Mouse (Mus musculus): Measurements from ENCODE around the gene Nat14. TPM values are rescaled to one million over a fixed set of nuclear protein-coding genes. Genes with fewer than 3 reads are reported as not detected.

The Nat14 gene
- total and polyA plus RNA-seq, 2 experiments from 2014 or later, result 45.5 to 54.3 TPM

DNA sequence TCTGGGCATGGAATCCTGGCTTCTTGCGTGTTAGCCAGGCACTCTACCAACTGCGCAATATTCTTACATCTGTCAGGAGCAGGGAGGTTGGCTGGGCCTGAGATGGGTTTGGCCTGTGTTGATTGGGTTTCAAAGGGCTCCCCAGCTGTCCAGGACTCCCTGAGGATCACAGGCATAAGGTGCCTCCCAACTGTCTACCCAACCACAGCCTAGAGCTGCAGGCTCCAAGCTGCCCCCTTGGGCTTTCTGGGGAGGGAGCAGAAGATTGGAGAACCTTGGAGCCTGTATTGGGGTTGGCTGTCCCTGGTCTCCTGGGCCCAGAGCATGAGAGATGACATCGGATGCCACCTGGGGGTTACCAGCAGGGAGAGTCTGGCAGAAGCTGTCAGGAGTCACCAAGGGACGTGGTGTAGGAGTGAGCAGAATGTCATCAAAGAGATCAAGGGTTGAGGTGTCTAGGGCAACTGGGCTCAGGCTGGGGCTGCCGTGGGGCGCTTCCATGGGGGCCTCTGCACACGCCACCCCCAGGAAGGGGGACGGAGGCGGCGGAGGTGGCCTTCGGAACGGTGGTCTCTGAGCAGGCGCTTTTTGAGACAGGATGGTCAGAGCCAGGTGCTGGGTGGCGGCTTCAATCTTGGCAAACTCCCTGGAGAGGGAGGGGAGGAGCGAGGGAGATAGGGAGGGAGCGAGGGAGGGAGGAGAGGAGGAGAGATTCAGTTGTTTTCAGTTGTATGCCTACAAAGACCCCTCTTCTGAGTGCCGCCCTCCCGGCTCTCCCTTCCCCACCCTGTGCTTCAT, 22.8 kb upstream of the Nat14 start:
- ATAC-seq, result peak; percentile 59
- Histone ChIP-seq H3K9me3 (ENCODE audit: low read length) (no peaks in the 10 kb centered on the region), H3K4me3 (ENCODE audit: low read depth, low read length) (peak overlapping the region; percentile 31), H3K4me1 (ENCODE audit: insufficient read depth) (peaks cover 11% of the 10 kb centered on the region; the same call in 1 of the 2 replicates), H3K4me2 (ENCODE audit: low read depth) (peak overlapping the region; percentile 52), H3K36me3 (ENCODE audit: insufficient read depth) (no peaks in the 10 kb centered on the region), H3K27me3 (ENCODE audit: insufficient read depth, low read length) (no peaks in the 10 kb centered on the region), H3K9ac (peak overlapping the region; percentile 50), H3K27ac (ENCODE audit: low read depth, low read length) (0 out of 2 replicates have a peak overlapping the region, but pooled peaks have one; percentile 48)
- 21% methylated on average over 16 of the region's 18 CpGs for WGBS
- DNase-seq, result peak; percentile 25
- no peak for TF ChIP-seq CTCF (IDR thresholded peaks at IDR 0.05; ENCODE audit: low read depth)

DNA sequence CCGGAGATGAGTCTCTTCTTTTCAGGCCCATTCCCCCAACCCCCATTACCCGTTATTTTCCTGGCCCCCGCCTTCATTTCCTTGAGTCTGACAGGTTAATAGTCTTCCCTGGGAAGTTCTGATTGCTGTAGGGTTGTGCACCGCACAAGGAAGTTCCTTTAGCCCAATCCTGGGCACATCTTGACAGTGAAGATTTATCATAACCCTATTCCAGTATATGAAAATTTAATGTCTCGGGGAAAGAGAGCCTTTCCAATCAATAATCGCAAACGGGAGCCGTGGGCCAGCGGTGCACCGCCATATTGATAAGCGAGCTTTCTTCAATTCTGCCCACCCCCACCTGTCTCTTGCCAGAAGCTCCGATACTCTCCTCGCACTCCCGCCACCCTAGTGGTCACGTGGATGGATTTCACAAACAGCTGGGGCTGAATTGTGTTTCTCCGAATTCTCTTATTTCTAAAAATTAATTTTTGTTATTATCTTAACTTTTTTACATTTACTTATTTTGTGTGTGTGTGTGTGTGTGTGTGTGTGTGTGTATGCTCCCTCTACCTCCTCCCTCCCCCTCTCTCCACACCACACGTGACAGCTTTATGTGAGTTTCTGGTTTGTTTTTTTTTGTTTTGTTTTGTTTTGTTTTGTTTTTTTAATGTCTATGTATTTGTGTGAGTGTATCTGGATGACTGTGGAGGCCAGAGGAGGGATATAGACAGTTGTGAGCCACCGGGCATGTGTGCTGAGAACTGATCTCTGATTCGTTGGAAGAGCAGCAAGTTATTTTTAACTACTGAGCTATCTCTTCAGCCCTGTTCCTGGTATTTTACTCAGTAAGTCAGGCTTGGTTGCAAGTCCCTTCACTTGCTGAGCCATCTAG, 21.9 kb upstream of the Nat14 start:
- no peak for TF ChIP-seq CTCF (IDR thresholded peaks at IDR 0.05; ENCODE audit: low read depth)
- ATAC-seq (peak; percentile 61), DNase-seq (peak; percentile 57)
- Histone ChIP-seq H3K9me3 (ENCODE audit: low read length) (no peaks in the 10 kb centered on the region), H3K27me3 (ENCODE audit: insufficient read depth, low read length) (no peaks in the 10 kb centered on the region), H3K36me3 (ENCODE audit: insufficient read depth) (no peaks in the 10 kb centered on the region), H3K9ac (peak overlapping the region; percentile 50), H3K4me2 (ENCODE audit: low read depth) (peak overlapping the region; percentile 52), H3K4me3 (ENCODE audit: low read depth, low read length) (peak overlapping the region; percentile 31), H3K27ac (ENCODE audit: low read depth, low read length) (peak overlapping the region; percentile 48; the same call in 1 of the 2 replicates), H3K4me1 (ENCODE audit: insufficient read depth) (peaks cover 11% of the 10 kb centered on the region; the same call in 1 of the 2 replicates)
- 6% methylated on average over 19 of the region's 19 CpGs for WGBS

DNA sequence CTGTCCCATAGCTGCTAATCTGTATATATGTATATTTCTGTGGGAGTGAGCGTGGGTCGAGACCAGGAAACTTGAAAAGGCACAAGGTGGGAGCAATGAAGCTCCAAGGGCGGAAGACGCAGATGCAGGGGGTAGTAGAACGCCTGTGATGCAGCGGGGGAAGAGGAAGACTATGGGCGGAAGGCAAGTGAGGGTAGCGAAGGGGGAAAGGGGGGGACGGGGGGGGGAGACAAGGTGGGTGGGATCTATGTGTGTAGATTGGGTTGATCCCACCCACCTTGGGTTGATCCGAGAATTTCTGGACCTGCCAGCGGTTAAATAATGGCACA, 21.3 kb upstream of the Nat14 start:
- Histone ChIP-seq H3K4me2 (ENCODE audit: low read depth) (peak overlapping the region; percentile 52), H3K27ac (ENCODE audit: low read depth, low read length) (peak overlapping the region; percentile 10; the same call in 1 of the 2 replicates), H3K4me1 (ENCODE audit: insufficient read depth) (peaks cover 11% of the 10 kb centered on the region; the same call in 1 of the 2 replicates), H3K9ac (no peak overlapping the region), H3K36me3 (ENCODE audit: insufficient read depth) (no peaks in the 10 kb centered on the region), H3K27me3 (ENCODE audit: insufficient read depth, low read length) (no peaks in the 10 kb centered on the region), H3K4me3 (ENCODE audit: low read depth, low read length) (peak overlapping the region; percentile 31; the same call in 1 of the 2 replicates), H3K9me3 (ENCODE audit: low read length) (no peaks in the 10 kb centered on the region)
- WGBS, result 22% methylated on average over 11 of the region's 11 CpGs
- DNase-seq (no peak), ATAC-seq (no peak)
- TF ChIP-seq CTCF (IDR thresholded peaks at IDR 0.05; ENCODE audit: low read depth), result no peak

DNA sequence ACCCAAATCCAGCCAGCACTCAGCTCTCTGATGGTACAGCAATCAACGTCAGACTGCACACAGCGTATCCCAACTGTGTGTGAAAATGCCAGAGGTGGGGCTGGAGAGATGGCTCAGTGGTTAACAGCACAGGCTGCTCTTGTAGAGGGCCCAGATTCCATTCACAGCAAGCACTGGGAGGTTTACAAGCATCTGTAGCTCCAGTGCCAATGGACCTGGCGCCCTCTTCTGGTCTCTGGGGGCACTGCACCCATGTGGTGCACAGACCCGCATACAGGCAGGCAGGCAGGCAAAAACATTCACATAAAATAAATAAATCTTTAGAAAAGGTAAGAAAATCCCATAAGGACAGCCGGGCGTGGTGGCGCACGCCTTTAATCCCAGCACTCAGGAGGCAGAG, 20.7 kb upstream of the Nat14 start:
- Histone ChIP-seq H3K36me3 (ENCODE audit: insufficient read depth) (no peaks in the 10 kb centered on the region), H3K4me2 (ENCODE audit: low read depth) (no peak overlapping the region), H3K4me1 (ENCODE audit: insufficient read depth) (peaks cover 11% of the 10 kb centered on the region; the same call in 1 of the 2 replicates), H3K9me3 (ENCODE audit: low read length) (no peaks in the 10 kb centered on the region), H3K27me3 (ENCODE audit: insufficient read depth, low read length) (no peaks in the 10 kb centered on the region), H3K27ac (ENCODE audit: low read depth, low read length) (no peak overlapping the region), H3K4me3 (ENCODE audit: low read depth, low read length) (no peak overlapping the region), H3K9ac (no peak overlapping the region)
- DNase-seq (peak; percentile 32), ATAC-seq (no peak)
- TF ChIP-seq CTCF (IDR thresholded peaks at IDR 0.05; ENCODE audit: low read depth), result peak; percentile 69
- WGBS, result 48% methylated on average over 8 of the region's 8 CpGs

DNA sequence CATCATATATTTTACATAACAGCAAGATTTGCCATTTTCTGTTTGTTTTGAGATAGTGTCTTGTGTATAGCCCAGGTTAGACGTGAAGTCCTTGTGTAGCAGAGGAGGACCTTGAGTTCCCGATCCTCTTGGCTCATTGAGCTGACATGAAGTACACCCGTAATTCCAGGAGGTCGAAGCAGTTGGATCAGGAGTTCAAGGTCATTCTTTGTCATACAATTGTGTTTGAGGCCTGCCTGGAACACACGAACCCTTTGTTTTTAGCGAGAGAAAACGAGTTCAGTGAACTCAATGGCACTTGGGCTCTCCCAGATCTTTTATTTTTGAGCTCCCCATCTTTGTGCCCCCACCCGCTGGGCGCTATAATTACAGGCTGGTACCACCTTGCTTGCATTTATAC, 19.4 kb upstream of the Nat14 start:
- ATAC-seq, result no peak
- H3K9me3 ChIP-seq (ENCODE audit: low read length), result no peaks in the 10 kb centered on the region
- H3K4me2 ChIP-seq (ENCODE audit: low read depth), result no peak overlapping the region
- DNase-seq, result no peak
- no peaks in the 10 kb centered on the region for H3K27me3 ChIP-seq (ENCODE audit: insufficient read depth, low read length)
- H3K4me1 ChIP-seq (ENCODE audit: insufficient read depth), result peaks cover 11% of the 10 kb centered on the region; the same call in 1 of the 2 replicates
- no peak overlapping the region for H3K4me3 ChIP-seq (ENCODE audit: low read depth, low read length)
- no peak overlapping the region for H3K27ac ChIP-seq (ENCODE audit: low read depth, low read length)
- no peak overlapping the region for H3K9ac ChIP-seq
- H3K36me3 ChIP-seq (ENCODE audit: insufficient read depth), result no peaks in the 10 kb centered on the region
- no peak for TF ChIP-seq CTCF (IDR thresholded peaks at IDR 0.05; ENCODE audit: low read depth)
- WGBS, result 53% methylated on average over 9 of the region's 9 CpGs

DNA sequence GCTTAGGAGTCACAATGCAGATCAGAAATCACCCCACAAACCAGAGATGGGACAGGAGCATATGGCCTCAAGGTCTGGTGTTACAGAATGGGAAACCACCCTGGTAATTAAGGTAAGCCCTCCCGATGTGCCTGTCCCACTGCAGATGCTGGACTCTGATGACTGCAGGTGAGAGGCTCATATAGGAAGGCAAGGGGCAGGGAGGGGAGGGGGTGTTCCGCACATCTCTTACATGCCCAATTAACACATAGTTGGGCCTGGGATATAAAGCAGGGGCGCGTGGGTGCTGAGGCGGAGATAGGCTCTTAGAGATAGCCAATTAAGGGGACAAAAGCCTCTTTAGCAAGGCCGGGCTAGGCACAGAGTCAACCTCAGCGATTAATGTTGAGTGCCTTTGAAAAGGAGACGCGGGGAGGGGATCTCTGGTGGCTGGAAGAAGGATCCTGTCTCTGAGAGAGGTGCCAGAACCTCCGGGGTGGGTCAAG, 15.3 kb upstream of the Nat14 start, which contains the start of gene Gm36210:
Gene Gm36210, minus strand, starts transcription at position 51 of the 485 bp plus-strand sequence.
- Histone ChIP-seq H3K9ac (no peak within 1 kb of the TSS), H3K27me3 (ENCODE audit: insufficient read depth, low read length) (no peaks in the 10 kb centered on the region), H3K4me3 (ENCODE audit: low read depth, low read length) (no peak within 1 kb of the TSS), H3K4me1 (ENCODE audit: insufficient read depth) (no peaks in the 10 kb centered on the region), H3K27ac (ENCODE audit: low read depth, low read length) (no peak within 1 kb of the TSS), H3K4me2 (ENCODE audit: low read depth) (no peak within 1 kb of the TSS), H3K9me3 (ENCODE audit: low read length) (no peaks in the 10 kb centered on the region), H3K36me3 (ENCODE audit: insufficient read depth) (no peaks in the 10 kb centered on the region)
- DNase-seq (no peak), ATAC-seq (no peak)
- 2% methylated on average over 10 of the region's 10 CpGs for WGBS
- no peak for TF ChIP-seq CTCF (IDR thresholded peaks at IDR 0.05; ENCODE audit: low read depth)

Measured in forebrain, postnatal 0 days (tissue).